ENCODE assay signal across 8 mouse cellular contexts in genomic region chr7:28732341-28733142, GRCm38 (mm10). TPM values are rescaled to one million over a fixed set of nuclear protein-coding genes. Genes with fewer than 3 reads are reported as not detected.
DNase-seq lines count a peak whose midpoint lies in the region; ATAC-seq and TF ChIP-seq lines count a peak whose summit lies in the region.

No protein-coding gene starts in this region.

- no peaks in the 10 kb centered on the region for H3K9me3 ChIP-seq in embryonic facial prominence, embryonic 11.5 days (replicated peaks; ENCODE audit: control insufficient read depth, low read length)
- no peaks in the 10 kb centered on the region for H3K9me3 ChIP-seq in neural tube, embryonic 14.5 days (ENCODE audit: control insufficient read depth, low read length)

- no peak for TF ChIP-seq POLR2A in bone marrow, adult 2 months (IDR thresholded peaks at IDR 0.05; ENCODE audit: borderline replicate concordance, control insufficient read depth, low read depth, low read length)

- DNase-seq in CD4-positive, CD25-positive, alpha-beta regulatory T cell, adult 2 months (ENCODE audit: low read depth, low spot score): peak; percentile 82
- peak; percentile 89 for DNase-seq in embryonic facial prominence, embryonic 11.5 days (ENCODE audit: low spot score)
- peak; percentile 34 to 56 for DNase-seq in heart, adult 9 months (ENCODE audit: low spot score in 2 of 2)
- peak; percentile 93 for DNase-seq in kidney, adult 18-20 months
- peak; percentile 92 to 94 for DNase-seq in lung, adult 18-20 months
- peak; percentile 73 to 75 for DNase-seq in thymus, postnatal 10 days (ENCODE audit: low spot score in 2 of 2)

- H3K27me3 ChIP-seq in embryonic facial prominence, embryonic 11.5 days (ENCODE audit: control insufficient read depth, insufficient read depth, low read length): no peaks in the 10 kb centered on the region
- peaks cover 5% of the 10 kb centered on the region; the same call in 1 of the 2 replicates for H3K27me3 ChIP-seq in neural tube, embryonic 14.5 days (ENCODE audit: control insufficient read depth, insufficient read depth, low read length)

- H3K27ac ChIP-seq in bone marrow, adult 2 months (ENCODE audit: control insufficient read depth, insufficient read depth, low read depth, low read length, poor library complexity): no peak overlapping the region
- H3K27ac ChIP-seq in embryonic facial prominence, embryonic 11.5 days (replicated peaks; ENCODE audit: low read depth, low read length): no peak overlapping the region
- H3K27ac ChIP-seq in neural tube, embryonic 14.5 days (ENCODE audit: low read depth, low read length): no peak overlapping the region

- no peaks in the 10 kb centered on the region; the same call in 1 of the 2 replicates for H3K4me1 ChIP-seq in bone marrow, adult 2 months (ENCODE audit: control insufficient read depth, insufficient read depth, low read length)
- H3K4me1 ChIP-seq in embryonic facial prominence, embryonic 11.5 days (ENCODE audit: control insufficient read depth, insufficient read depth, low read length): no peaks in the 10 kb centered on the region; the same call in 1 of the 2 replicates
- H3K4me1 ChIP-seq in neural tube, embryonic 14.5 days (ENCODE audit: control insufficient read depth, insufficient read depth, low read length): peaks cover 5% of the 10 kb centered on the region; the same call in 1 of the 2 replicates

- ATAC-seq in embryonic facial prominence, embryonic 11.5 days (replicated peaks; ENCODE audit: insufficient number of reproducible peaks, low FRiP score, low TSS enrichment, low read depth): peak; percentile 82
- ATAC-seq in neural tube, embryonic 14.5 days (ENCODE audit: low read depth): peak; percentile 58; the same call in 1 of the 2 replicates

- WGBS in bone marrow, adult 2 months: 24% methylated on average over 58 of the region's 58 CpGs
- 3% methylated on average over 58 of the region's 58 CpGs for WGBS in embryonic facial prominence, embryonic 11.5 days
- 3% methylated on average over 58 of the region's 58 CpGs for WGBS in neural tube, embryonic 14.5 days

- TF ChIP-seq CTCF in bone marrow, adult 2 months (IDR thresholded peaks at IDR 0.05; ENCODE audit: control insufficient read depth, insufficient read depth, low read length): no peak

- H3K9ac ChIP-seq in embryonic facial prominence, embryonic 11.5 days (replicated peaks; ENCODE audit: low read length): peak overlapping the region; percentile 44
- H3K9ac ChIP-seq in neural tube, embryonic 14.5 days (replicated peaks; ENCODE audit: low read depth, low read length): peak overlapping the region; percentile 41; the same call in 1 of the 2 replicates

- peak overlapping the region; percentile 27 for H3K4me3 ChIP-seq in bone marrow, adult 2 months (replicated peaks; ENCODE audit: control insufficient read depth, low read depth, low read length)
- peak overlapping the region; percentile 36 for H3K4me3 ChIP-seq in embryonic facial prominence, embryonic 11.5 days (ENCODE audit: low read depth, low read length)
- H3K4me3 ChIP-seq in neural tube, embryonic 14.5 days (ENCODE audit: low read depth, low read length): peak overlapping the region; percentile 36

- peak overlapping the region; percentile 88 for H3K4me2 ChIP-seq in embryonic facial prominence, embryonic 11.5 days (ENCODE audit: low read depth, low read length)
- peak overlapping the region; percentile 56 for H3K4me2 ChIP-seq in neural tube, embryonic 14.5 days (ENCODE audit: low read depth, low read length)

- no peaks in the 10 kb centered on the region; the same call in none of the 2 replicates for H3K36me3 ChIP-seq in embryonic facial prominence, embryonic 11.5 days (replicated peaks; ENCODE audit: control insufficient read depth, insufficient read depth, low read depth, low read length)
- no peaks in the 10 kb centered on the region for H3K36me3 ChIP-seq in neural tube, embryonic 14.5 days (ENCODE audit: control insufficient read depth, insufficient read depth, low read length)

RNA-seq across cellular contexts. Expression of gene Mrps12, which starts 9.1 kb away (rescaled TPM):
- 46.5 and 85.1 TPM in 2 replicates for polyA plus RNA-seq in bone marrow, adult 2 months (2011; ENCODE audit: insufficient read depth, insufficient read length, low replicate concordance, missing spikeins)
- polyA plus RNA-seq in embryonic facial prominence, embryonic 11.5 days (2014; fragmentation: Nextera tagmentation; extraction: Ambion mirVana): 145 and 151 TPM in 2 replicates
- 109 and 126 TPM in 2 replicates for polyA plus RNA-seq in neural tube, embryonic 14.5 days (2014; fragmentation: Nextera tagmentation; extraction: Ambion mirVana)

RNA-seq across cellular contexts. Expression of gene Sars2, which starts 9.2 kb away (rescaled TPM):
- 7.3 and 11.9 TPM in 2 replicates for polyA plus RNA-seq in bone marrow, adult 2 months (2011; ENCODE audit: insufficient read depth, insufficient read length, low replicate concordance, missing spikeins)
- 28.2 and 29.9 TPM in 2 replicates for polyA plus RNA-seq in embryonic facial prominence, embryonic 11.5 days (2014; fragmentation: Nextera tagmentation; extraction: Ambion mirVana)
- 19.3 and 19.9 TPM in 2 replicates for polyA plus RNA-seq in neural tube, embryonic 14.5 days (2014; fragmentation: Nextera tagmentation; extraction: Ambion mirVana)

RNA-seq across cellular contexts. Expression of gene Fbxo17, which starts 15.9 kb away (rescaled TPM):
- 1.4 and 3.3 TPM in 2 replicates for polyA plus RNA-seq in bone marrow, adult 2 months (2011; ENCODE audit: insufficient read depth, insufficient read length, low replicate concordance, missing spikeins)
- 11.6 and 13.0 TPM in 2 replicates for polyA plus RNA-seq in embryonic facial prominence, embryonic 11.5 days (2014; fragmentation: Nextera tagmentation; extraction: Ambion mirVana)
- polyA plus RNA-seq in neural tube, embryonic 14.5 days (2014; fragmentation: Nextera tagmentation; extraction: Ambion mirVana): 2.4 TPM in 2 replicates

RNA-seq across cellular contexts. Expression of gene Ccer2, which starts 23.4 kb away (rescaled TPM):
- not detected in 2 replicates for polyA plus RNA-seq in bone marrow, adult 2 months (2011; ENCODE audit: insufficient read depth, insufficient read length, low replicate concordance, missing spikeins)
- polyA plus RNA-seq in embryonic facial prominence, embryonic 11.5 days (2014; fragmentation: Nextera tagmentation; extraction: Ambion mirVana): 1.5 and 2.0 TPM in 2 replicates
- 0.79 and 0.81 TPM in 2 replicates for polyA plus RNA-seq in neural tube, embryonic 14.5 days (2014; fragmentation: Nextera tagmentation; extraction: Ambion mirVana)

RNA-seq across cellular contexts. Expression of gene Sirt2, which starts 34.0 kb away (rescaled TPM):
- polyA plus RNA-seq in bone marrow, adult 2 months (2011; ENCODE audit: insufficient read depth, insufficient read length, low replicate concordance, missing spikeins): 18.7 and 28.3 TPM in 2 replicates
- polyA plus RNA-seq in embryonic facial prominence, embryonic 11.5 days (2014; fragmentation: Nextera tagmentation; extraction: Ambion mirVana): 65.6 and 67.2 TPM in 2 replicates
- polyA plus RNA-seq in neural tube, embryonic 14.5 days (2014; fragmentation: Nextera tagmentation; extraction: Ambion mirVana): 97.2 and 110 TPM in 2 replicates
